Mouse (Mus musculus): ENCODE data around the gene Nudt6. TPM values are rescaled to one million over a fixed set of nuclear protein-coding genes. Genes with fewer than 3 reads are reported as not detected.

The Nudt6 gene
- 10 to 100 TPM; 25.4 to 26.8 TPM for total RNA-seq (2021)
- long read RNA-seq, experiment 1, transcript Nudt6-201 (5 exons, 1,155 nt), result major isoform, 16 of 41 reads
- long read RNA-seq, experiment 1, partial matches to known transcripts, result 0 of 41 reads
- long read RNA-seq, experiment 1, other reads (novel, unspliced or antisense), result 20 of 41 reads
- long read RNA-seq, experiment 2, transcript Nudt6-201 (5 exons, 1,155 nt), result major isoform, 16 of 35 reads
- long read RNA-seq, experiment 2, partial matches to known transcripts, result 0 of 35 reads
- long read RNA-seq, experiment 2, other reads (novel, unspliced or antisense), result 16 of 35 reads

DNA sequence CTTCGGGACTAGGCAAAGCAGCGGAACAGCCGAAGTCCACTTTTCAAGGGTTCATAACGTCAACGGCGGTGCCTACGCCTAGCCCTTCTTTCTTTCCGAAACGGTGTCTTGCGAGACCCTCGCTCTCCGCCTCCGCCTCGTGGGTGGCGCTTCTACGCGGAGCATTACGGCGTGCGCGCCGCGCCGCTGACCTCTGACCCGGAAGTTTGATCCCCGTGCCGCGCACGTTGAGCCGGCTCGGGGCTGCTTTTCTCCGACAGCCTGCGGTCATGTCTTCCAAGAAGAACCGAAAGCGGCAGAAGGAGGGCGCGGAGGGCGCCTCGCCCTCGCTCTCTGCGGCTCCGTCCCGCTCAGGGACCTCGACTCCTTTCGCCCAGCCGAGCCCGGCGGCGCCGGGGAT is at the start of gene Nudt6:
TSS of gene Nudt6 (minus strand) at position 140 of the 400 bp plus-strand sequence.
- DNase-seq (ENCODE audit: low spot score), result peak; percentile 87

DNA sequence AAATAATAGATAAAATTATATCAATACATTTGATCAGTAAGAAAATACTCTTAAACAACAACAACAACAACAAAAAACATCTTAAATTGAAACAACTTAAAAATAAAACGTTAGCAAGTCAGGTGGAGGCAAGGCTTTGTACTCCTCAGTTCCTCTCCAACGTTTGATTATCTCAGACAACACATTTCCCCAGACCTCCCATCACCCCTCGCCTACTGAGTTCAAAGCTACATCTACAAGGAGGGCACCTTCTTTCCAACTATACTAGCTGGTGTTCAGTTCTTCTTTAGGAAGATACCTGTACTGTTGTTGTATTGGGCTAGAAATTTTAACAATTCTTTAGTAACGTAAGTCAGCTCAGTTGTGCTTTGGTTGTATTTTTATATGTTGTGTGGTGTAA is 49.3 kb upstream of the Nudt6 start:
- no peak for DNase-seq (ENCODE audit: low spot score)

DNA sequence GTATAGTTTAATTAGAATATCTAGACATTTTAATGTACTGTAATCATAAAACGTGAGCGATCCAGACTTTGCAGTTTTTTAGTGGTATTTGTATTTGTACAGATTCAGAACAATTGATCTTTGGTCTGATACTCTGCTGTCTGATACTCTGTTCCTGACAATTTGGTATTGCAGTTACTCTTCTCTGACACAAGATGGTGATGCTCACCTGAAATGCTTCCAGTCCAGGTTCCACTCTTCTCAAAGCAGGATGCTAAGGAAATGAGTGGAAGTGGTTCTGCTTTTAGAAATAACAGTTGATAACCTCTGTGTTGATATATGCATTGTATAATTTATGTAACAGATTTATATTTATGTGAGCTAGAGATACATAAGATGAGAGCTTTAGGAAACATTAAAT is 48.2 kb upstream of the Nudt6 start:
- DNase-seq (ENCODE audit: low spot score), result no peak

DNA sequence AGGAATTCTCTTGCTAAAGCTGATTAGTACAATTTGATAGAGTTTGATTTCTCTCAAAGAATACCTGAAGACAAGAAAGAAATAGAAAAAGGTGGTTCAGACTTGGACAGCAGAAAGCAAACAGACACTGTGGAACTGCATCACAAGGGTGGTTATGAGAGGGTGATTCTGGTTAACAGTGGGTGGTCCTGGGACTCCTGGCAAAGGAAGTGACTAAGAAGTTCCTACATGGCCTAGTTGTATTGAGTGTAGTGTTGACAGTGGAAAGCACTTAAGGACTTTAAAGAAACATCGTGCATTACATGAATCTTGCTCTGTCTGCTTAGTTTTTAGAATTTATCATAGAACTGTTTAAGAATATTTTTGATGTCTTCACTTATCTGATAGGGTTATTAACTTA is 36.0 kb upstream of the Nudt6 start:
- no peak for DNase-seq (ENCODE audit: low spot score)

- DNase-seq (ENCODE audit: low spot score), result no peak
These were observed 23.4 kb upstream of the Nudt6 start for GRCm38 (mm10) chr3:37443409-37443808.

DNA sequence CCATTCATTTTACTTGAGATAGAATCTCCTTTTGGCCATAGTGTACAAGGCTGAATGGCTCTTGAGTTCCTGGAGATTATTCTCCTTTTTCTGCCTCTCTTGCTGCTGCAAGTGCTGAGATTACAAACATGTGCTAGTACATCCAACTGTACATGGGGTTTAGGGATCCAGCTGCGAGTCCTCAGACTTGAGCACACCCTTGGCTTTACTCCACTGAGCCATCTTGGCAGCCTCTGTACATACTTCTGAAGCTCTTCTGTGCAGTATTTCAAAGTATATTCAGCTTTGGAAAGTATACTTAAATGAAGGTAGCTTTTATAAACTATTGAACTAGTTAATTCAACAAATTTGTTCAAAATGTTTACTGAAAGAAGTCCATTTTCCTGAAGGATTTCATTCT is 19.8 kb upstream of the Nudt6 start:
- no peak for DNase-seq (ENCODE audit: low spot score)

GRCm38 (mm10) chr3:37430359-37430758 is 10.3 kb upstream of the Nudt6 start:
- no peak for DNase-seq (ENCODE audit: low spot score)

GRCm38 (mm10) chr3:37426069-37426468 is 6.1 kb upstream of the Nudt6 start:
- no peak for DNase-seq (ENCODE audit: low spot score)

DNA sequence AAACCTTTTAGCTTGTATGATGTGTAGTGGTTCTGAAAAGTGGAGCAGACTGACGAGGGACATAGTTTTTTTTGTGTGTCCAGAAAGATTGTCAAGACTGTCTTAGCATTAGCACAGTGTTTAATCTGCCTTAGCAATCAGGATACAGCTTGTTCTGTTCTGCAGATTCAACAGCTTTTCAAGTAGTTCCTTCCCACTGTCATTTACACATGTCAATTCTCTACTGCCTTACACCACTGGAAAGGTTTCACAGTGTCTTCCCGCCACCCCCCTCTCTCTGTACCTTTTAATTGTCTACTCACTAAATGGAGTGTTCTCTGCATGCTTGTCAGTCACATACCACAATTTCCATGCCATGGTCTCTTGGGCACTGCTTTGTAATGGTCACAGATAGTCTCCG is 1.2 kb upstream of the Nudt6 start:
- DNase-seq (ENCODE audit: low spot score), result no peak

DNA sequence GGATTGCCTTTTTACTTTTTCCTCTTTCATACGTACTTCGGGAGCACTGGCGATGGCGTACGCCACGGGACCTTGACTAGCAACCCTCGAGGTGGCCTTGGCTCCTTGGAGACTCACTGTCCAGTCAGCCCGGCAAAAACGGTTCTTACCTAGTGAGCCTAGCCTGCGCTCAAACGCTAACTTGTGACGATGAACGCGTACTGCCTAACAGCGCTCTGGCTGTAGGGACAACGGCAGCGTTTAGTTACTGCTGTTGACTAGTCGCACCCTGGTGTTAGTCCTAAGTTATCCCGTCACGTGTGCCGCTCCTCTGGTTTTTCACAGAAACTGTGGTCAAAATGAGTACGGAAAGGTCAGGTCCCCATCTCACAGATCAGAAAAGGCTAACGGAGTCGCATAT is 630 bp upstream of the Nudt6 start:
- no peak for DNase-seq (ENCODE audit: low spot score)

DNA sequence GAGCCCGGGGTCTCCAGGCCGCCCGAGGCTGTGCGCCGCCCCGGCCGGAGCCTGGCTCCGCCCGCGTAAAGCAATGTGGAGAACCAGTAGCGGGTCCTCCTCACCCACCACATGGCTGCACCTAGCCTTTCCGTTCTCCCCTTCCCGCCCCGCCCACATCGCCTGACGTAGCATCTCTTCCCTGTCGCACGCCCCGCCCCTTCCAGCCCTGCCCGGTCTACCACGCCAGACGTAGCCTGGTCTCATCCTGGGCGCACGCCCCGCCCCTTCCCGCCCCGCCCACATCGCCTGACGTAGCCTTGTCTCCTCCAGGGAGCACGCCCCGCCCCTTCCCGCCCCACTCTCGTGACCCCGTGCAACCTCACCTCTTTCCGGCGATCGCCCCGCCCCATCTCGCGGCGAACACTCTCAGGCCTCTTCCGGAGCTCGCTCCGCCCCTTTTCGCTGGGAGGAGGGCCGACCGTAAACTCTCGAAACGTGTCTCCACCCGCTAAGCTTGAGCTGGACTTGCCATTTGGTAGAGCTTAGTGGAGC is 486 bp downstream of the Nudt6 start, which contains the start of gene Spata5:
TSS of gene Spata5 (plus strand) at position 439 of the 534 bp plus-strand sequence.
- peak; percentile 97 for DNase-seq (ENCODE audit: low spot score)

GRCm38 (mm10) chr3:37418961-37419457 is 1.0 kb downstream of the Nudt6 start:
- peak; percentile 58 for DNase-seq (ENCODE audit: low spot score)

GRCm38 (mm10) chr3:37418341-37418740 is 1.7 kb downstream of the Nudt6 start:
- no peak for DNase-seq (ENCODE audit: low spot score)

DNA sequence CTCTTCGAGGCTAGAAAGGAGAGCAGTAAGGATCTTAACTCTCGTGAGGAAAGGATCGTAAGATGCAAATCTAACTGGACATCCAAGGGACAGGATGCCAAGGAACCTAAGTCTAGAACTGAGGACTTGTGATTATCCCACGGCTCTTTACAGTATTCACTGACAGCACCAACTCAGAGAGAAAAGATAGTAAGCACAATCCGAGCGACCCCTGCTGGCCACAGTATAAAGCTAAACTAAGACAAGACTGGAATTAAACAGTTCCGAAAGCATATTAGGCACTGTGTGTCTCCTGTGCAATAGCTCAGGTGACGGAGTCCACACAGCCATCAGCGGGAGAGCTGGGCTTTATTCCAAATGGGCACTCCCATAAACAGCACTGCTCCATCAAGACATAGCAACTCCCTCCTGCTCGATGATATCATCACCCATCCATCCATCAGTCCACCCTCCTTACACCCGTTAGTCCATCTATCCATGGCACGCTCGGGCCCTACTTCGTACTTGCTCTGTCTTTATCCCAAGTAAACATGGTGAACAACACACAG is 5.5 kb downstream of the Nudt6 start:
- DNase-seq (ENCODE audit: low spot score), result peak; percentile 85

- no peak for DNase-seq (ENCODE audit: low spot score)
These were observed 6.6 kb downstream of the Nudt6 start for GRCm38 (mm10) chr3:37413446-37413845.

DNA sequence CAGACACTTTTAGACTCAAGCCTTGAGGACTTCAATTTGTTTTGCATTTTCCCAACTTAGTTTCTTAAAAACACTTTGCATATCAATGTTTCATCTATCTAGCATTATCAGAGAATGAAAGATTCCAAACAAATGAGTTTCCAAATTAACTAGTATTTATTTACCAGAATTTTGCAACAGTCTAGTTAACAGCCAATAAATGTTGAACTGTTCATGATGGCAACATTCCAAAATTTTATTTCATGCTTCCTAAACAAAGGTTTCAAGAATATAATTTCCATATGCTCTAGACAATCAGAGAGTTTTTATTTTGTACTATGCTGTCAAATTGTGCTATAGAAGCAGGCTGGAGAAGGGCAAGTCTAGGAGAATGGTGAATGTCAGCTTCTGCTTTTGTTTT is 12.4 kb downstream of the Nudt6 start:
- DNase-seq (ENCODE audit: low spot score), result no peak

DNA sequence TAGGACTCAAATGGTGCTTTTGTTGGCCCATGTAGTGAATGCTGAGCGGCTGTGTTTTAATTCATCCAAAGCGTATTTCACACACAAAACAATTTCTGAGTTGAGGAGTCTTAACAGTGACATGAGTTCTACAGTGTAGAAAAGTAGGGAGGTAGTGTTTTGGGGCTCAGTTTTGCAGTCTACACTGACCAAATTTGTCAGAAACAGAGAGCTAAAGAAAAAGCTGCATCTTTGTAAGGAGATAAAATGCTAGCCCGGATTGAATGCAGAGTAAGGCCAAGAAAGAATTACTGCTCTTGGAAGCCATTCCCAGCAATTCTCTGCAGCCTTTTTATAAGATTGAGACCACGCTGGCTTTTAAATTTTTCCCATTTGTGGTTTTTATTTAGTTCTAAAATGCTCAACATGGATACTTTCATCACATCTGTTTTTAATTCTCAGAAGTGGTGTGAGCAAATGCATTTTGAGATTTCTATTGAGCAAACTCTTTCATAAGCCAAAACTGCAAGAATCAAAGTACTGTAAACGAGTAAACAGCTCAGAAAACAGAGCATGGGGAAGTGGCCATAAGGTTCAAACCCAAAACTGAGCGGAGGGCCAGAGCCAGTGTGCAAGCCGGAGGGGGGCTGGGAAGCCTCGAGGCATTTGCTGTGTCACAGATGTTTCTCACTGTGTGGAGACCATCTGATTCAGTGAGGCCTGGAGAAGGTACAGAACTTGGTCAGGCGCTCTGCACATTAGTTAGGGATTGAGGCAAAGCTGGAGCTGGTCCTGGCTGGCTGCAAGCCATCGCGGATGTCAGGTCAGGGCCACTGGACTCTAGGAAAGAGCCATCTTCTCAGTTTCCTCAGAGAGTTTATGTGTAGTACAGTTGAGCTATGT is 18.0 kb downstream of the Nudt6 start:
- peak; percentile 58 for DNase-seq (ENCODE audit: low spot score)

DNA sequence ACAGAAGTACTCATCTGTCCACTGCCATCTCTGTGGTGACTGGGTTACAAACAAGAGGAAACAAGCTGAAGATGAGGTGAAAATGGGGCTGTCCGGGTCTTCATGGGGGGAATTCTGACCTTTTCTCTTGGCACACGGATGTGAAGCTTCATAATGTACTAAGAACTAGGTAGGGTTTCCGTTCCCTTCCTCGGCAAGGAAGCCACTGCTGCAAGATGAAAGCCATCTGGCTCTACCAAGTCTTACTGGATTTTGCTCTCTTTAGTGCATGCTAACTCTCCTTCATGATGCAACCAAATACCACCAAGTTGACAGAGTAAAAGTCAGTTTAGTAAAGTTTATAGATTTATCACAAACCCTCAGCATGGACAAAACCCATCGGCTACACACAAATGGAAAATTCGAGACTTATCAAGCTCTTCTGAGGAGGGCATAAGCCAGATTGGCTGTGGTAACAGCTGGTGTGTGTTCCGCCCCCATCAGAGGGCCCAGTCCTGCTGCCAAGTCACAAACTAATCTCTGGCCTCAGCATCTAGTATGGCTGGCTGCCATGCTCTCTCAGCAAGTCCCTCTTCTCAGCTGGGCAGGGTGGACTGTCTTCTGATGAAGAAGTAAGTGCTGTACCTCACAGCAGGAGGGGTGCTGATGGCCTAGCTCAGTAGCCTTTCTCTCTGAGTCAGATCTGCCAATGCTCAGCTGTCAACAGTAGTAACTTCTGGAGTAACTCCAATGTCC is 21.2 kb downstream of the Nudt6 start:
- DNase-seq (ENCODE audit: low spot score), result peak; percentile 86

GRCm38 (mm10) chr3:37397646-37398045 is 22.4 kb downstream of the Nudt6 start:
- DNase-seq (ENCODE audit: low spot score), result no peak

DNA sequence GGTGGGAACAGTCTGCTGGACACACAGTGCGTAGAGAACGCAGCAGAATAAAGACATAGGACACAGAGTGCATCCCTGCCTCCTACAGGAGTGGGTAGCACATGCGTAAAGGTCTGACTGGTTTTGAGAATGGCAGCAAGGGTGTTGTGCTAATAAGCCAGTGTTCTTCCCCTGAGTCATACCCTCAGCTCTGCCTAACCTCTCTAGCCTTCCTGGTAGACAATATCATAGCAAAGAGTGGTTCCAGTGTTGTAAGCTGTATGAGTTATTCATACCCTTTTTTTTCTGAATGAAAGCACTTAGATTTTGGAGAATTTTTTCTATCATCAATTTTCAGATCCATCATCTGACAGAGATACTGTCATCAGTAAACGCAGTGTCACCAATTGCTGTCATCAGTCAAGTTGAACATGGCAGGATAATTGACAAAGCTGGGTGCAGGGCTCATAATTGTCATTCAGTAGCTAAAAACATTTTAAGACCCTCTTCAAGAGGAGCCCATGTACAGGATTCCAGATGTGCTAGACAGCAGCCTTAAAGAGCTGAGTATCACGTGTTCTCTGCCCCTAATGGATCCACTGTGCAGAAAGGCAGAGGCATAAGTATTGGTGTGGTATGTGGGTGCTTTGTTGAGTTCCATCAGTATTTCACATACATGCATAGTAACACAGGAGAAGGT is 22.9 kb downstream of the Nudt6 start:
- DNase-seq (ENCODE audit: low spot score), result no peak

DNA sequence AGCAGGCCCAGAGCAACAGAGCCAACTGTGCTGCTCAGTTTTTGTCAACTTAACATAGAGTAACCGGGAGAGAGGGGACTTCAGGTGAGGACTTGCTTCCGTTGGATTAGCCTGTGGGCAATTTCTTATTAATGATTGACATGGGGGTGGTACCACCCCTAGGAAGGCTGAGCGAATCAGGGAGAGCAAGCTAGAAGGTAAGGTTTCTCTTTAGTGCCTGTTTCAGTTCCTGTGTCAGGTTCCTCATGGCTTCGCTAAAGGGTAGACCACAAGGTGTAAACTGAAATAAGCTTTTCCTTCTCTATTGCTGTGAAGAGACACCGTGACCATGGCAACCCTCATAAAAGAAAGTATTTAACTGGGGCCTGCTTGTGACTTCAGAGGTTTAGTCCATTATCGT is 32.7 kb downstream of the Nudt6 start:
- no peak for DNase-seq (ENCODE audit: low spot score)
